Mouse (Mus musculus): ENCODE measurements around the gene Ptx4.

DNA sequence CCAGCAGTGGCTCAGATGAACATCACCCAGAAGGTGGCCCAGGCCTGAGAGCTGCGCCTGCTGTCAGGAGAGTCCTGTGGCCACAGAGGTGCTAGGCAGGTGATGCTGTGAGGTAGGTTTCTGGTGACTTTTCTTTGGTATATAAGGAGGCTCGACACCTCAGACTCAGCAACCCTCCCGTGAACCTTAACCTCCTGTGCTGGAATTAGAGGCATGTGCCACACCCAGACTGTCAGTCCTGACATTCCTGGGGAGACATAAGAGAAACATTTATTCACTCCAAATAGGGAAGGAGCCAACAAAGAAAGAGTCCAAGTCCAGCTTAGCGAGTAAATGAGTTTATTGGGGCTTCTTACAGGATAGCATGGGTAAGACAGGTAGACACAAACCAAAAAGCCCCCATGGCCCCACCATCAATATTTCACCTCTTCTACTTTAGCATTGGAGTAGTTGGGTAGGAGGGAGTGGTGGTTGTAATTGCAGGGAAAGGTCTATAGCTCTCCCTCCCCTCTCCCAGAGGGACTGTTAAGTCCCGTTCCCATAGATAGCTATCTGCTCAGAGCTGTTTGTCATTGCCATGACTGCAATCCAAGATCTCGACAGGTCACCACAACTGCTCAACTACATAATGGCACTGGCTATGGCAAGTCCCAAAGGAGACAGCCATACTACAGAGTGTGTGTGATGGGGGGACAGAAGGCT lies 45.6 kb downstream of the Ptx4 start:
- TF ChIP-seq POLR2A (IDR thresholded peaks at IDR 0.05; ENCODE audit: borderline replicate concordance, low read depth, low read length) (no peak), CTCF (IDR thresholded peaks at IDR 0.05; ENCODE audit: low read depth, low read length) (no peak)

All from bone marrow macrophage, adult 2 months (primary cell).